Mouse (Mus musculus) embryonic facial prominence, embryonic 11.5 days (tissue): ENCODE results near the gene Tmem132b. TPM values are rescaled to one million over a fixed set of nuclear protein-coding genes. Genes with fewer than 3 reads are reported as not detected.

Source experiments
- ATAC-seq: fragments of 200-750 bp; cut with Nextera tagmentation; replicated peaks from 2 replicates; pipeline ENCODE4 v1.8.0; 2017; ENCODE audit warnings: low read depth; ENCODE audit not compliant: insufficient number of reproducible peaks, low FRiP score, low TSS enrichment
- DNase-seq: peaks from one replicate; pipeline ENCODE4 v3.0.0-alpha.2; 2015; ENCODE audit warnings: low spot score
- H3K27ac ChIP-seq: fragments of 300-500 bp; sonication (generic); replicated peaks from 2 replicates; pipeline ENCODE4 v1.5.1; 2014; ENCODE audit warnings: mild to moderate bottlenecking, low read depth, low read length, control low read depth
- H3K27me3 ChIP-seq: fragments of 300-500 bp; sonication (generic); 2 replicates; pipeline ENCODE4 v1.6.1; 2014; ENCODE audit warnings: mild to moderate bottlenecking, low read length, moderate library complexity, mixed read lengths; ENCODE audit not compliant: control insufficient read depth, insufficient read depth
- H3K36me3 ChIP-seq: fragments of 300-500 bp; sonication (generic); replicated peaks from 2 replicates; pipeline ENCODE4 v1.6.1; 2014; ENCODE audit warnings: low read depth, mild to moderate bottlenecking, low read length, moderate library complexity, mixed read lengths; ENCODE audit not compliant: control insufficient read depth, insufficient read depth
- H3K4me1 ChIP-seq: fragments of 300-500 bp; sonication (generic); 2 replicates; pipeline ENCODE4 v1.6.1; 2014; ENCODE audit warnings: low read length, mixed read lengths; ENCODE audit not compliant: control insufficient read depth, insufficient read depth
- H3K4me2 ChIP-seq: fragments of 300-500 bp; sonication (generic); 2 replicates; pipeline ENCODE4 v1.6.1; 2014; ENCODE audit warnings: low read depth, mild to moderate bottlenecking, control low read depth, low read length, moderate library complexity
- H3K4me3 ChIP-seq: fragments of 300-500 bp; sonication (generic); 2 replicates; pipeline ENCODE4 v1.5.1; 2014; ENCODE audit warnings: low read depth, low read length, control low read depth
- H3K9ac ChIP-seq: fragments of 300-500 bp; sonication (generic); replicated peaks from 2 replicates; pipeline ENCODE4 v1.6.1; 2014; ENCODE audit warnings: mild to moderate bottlenecking, control low read depth, low read length
- H3K9me3 ChIP-seq: fragments of 300-500 bp; sonication (generic); replicated peaks from 2 replicates; pipeline ENCODE4 v1.6.1; 2016; ENCODE audit warnings: mild to moderate bottlenecking, low read length, inconsistent platforms, mixed read lengths; ENCODE audit not compliant: control insufficient read depth
- WGBS: fragments of 180-500 bp; shearing (Covaris S2); extraction: QIAGEN DNeasy Blood & Tissue Kit; methylation state at CpG from one replicate; pipeline ENCODE4 v1.1.7; 2014; 5-methylcytosine and 5-hydroxymethylcytosine counted together
- polyA plus RNA-seq: library from polyadenylated mRNA; unstranded; fragments of >200 nt; fragmentation: Nextera tagmentation; extraction: Ambion mirVana; gene quantifications from 2 replicates; pipeline ENCODE4 v1.2.1, GENCODE M21; 2014

The Tmem132b gene
- polyA plus RNA-seq, 1 experiment from 2014 or later: 0.13 TPM

GRCm38 (mm10) chr5:125800025-125800424 lies 268.5 kb downstream of the Tmem132b start:
- DNase-seq (peak; percentile 54), ATAC-seq (no peak)
- no peak overlapping the region for H3K4me3 ChIP-seq
- H3K4me2 ChIP-seq: no peak overlapping the region
- no peaks in the 10 kb centered on the region for H3K27me3 ChIP-seq
- no peaks in the 10 kb centered on the region for H3K36me3 ChIP-seq
- no peak overlapping the region for H3K9ac ChIP-seq
- H3K4me1 ChIP-seq: no peaks in the 10 kb centered on the region
- no peaks in the 10 kb centered on the region for H3K9me3 ChIP-seq
- 11% methylated on average over 11 of the region's 11 CpGs for whole genome bisulfite sequencing
- H3K27ac ChIP-seq: no peak overlapping the region

DNA sequence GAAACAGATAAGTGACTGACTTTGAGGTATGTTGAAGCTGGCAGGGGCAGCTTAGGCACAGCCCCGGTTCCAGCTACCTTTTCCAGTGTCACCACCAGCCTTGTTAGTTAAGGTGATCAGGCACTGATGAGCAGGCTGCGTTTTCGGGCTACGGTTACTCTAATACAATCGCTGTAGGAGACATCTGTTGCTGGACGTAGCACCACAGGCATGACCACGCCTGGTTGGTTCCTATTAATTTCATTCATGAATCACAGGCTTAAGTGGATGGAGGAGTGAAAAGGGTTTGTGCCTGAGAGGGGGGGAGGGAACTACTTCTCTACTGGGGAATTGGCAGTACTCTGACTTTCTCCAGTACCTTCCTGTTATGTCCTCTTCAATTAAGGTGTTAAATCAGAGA lies 271.2 kb downstream of the Tmem132b start:
- Histone ChIP-seq H3K4me1 (no peaks in the 10 kb centered on the region), H3K9me3 (no peaks in the 10 kb centered on the region), H3K4me2 (no peak overlapping the region), H3K36me3 (no peaks in the 10 kb centered on the region), H3K4me3 (no peak overlapping the region), H3K27me3 (no peaks in the 10 kb centered on the region), H3K27ac (no peak overlapping the region), H3K9ac (no peak overlapping the region)
- 76% methylated on average over 7 of the region's 7 CpGs for WGBS
- DNase-seq: no peak
- no peak for ATAC-seq

GRCm38 (mm10) chr5:125805327-125805726 lies 273.8 kb downstream of the Tmem132b start:
- ATAC-seq (no peak), DNase-seq (no peak)
- Histone ChIP-seq H3K9me3 (no peaks in the 10 kb centered on the region), H3K4me3 (no peak overlapping the region), H3K27ac (no peak overlapping the region), H3K4me2 (no peak overlapping the region), H3K36me3 (no peaks in the 10 kb centered on the region), H3K27me3 (no peaks in the 10 kb centered on the region), H3K4me1 (no peaks in the 10 kb centered on the region), H3K9ac (no peak overlapping the region)
- WGBS: 66% methylated on average over 5 of the region's 5 CpGs

GRCm38 (mm10) chr5:125807861-125808260 lies 276.3 kb downstream of the Tmem132b start:
- Histone ChIP-seq H3K4me3 (no peak overlapping the region), H3K27me3 (no peaks in the 10 kb centered on the region), H3K4me2 (no peak overlapping the region), H3K4me1 (no peaks in the 10 kb centered on the region), H3K9me3 (no peaks in the 10 kb centered on the region), H3K36me3 (no peaks in the 10 kb centered on the region), H3K9ac (no peak overlapping the region), H3K27ac (no peak overlapping the region)
- no peak for DNase-seq
- 87% methylated on average over 5 of the region's 5 CpGs for WGBS
- ATAC-seq: no peak

DNA sequence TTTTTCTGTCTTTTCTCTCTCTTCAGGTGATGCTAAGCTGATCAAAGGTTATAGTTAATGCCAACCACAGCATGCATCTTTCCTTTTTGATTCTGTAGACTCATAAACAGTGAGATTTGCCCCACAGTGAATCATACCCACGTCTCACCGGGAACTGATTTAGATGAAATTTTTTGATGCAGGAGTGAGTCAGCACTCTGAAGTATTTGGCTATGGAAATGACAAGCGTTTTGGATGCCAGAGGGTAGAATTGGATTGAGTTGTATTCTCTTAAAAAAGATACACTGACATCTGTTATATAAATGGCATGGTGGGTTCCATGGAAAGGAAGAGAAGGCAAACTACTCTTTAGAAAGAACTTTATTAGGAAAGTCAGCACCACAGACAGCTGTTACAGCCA lies 297.8 kb downstream of the Tmem132b start:
- WGBS: 87% methylated on average over 3 of the region's 3 CpGs
- Histone ChIP-seq H3K27me3 (no peaks in the 10 kb centered on the region), H3K4me1 (no peaks in the 10 kb centered on the region), H3K36me3 (no peaks in the 10 kb centered on the region), H3K9me3 (no peaks in the 10 kb centered on the region), H3K9ac (no peak overlapping the region), H3K4me3 (no peak overlapping the region), H3K4me2 (no peak overlapping the region), H3K27ac (no peak overlapping the region)
- ATAC-seq (no peak), DNase-seq (no peak)

DNA sequence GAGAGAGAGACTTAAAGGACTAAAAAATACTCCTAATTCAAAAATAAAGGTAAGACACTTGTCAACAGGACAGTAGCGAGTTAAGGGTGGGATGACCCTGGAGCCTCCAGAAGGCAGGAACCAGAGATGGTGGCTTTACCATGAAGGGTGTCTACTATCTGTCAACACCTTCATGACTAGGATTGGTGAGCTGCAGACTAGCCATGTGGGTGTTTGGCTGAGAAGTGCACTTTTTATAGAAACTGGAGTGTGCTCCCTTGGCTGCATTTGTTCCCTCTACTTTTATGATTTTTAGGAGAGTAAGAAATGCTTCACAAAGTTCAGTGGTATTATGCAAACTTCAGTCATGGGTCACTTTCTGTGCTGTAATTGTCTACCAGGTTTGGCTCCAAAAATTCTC lies 304.3 kb downstream of the Tmem132b start:
- WGBS: 67% methylated on average over 1 of the region's 1 CpGs
- DNase-seq: no peak
- H3K36me3 ChIP-seq: no peaks in the 10 kb centered on the region
- no peaks in the 10 kb centered on the region for H3K9me3 ChIP-seq
- no peaks in the 10 kb centered on the region for H3K4me1 ChIP-seq
- no peak for ATAC-seq
- H3K4me3 ChIP-seq: no peak overlapping the region
- H3K4me2 ChIP-seq: no peak overlapping the region
- H3K9ac ChIP-seq: no peak overlapping the region
- H3K27me3 ChIP-seq: no peaks in the 10 kb centered on the region
- H3K27ac ChIP-seq: no peak overlapping the region

- no peak for ATAC-seq
- Histone ChIP-seq H3K27me3 (no peaks in the 10 kb centered on the region), H3K9ac (no peak overlapping the region), H3K9me3 (no peaks in the 10 kb centered on the region), H3K27ac (no peak overlapping the region), H3K36me3 (no peaks in the 10 kb centered on the region), H3K4me1 (no peaks in the 10 kb centered on the region), H3K4me2 (no peak overlapping the region), H3K4me3 (no peak overlapping the region)
- 89% methylated on average over 5 of the region's 5 CpGs for WGBS
- DNase-seq: no peak
These were observed 305.2 kb downstream of the Tmem132b start for GRCm38 (mm10) chr5:125836761-125837160.
